Mouse (Mus musculus): ENCODE data around the gene Hist1h2bn.
A peak's percentile ranks its signal among the peaks of the same experiment; 100 is the strongest.

DNA sequence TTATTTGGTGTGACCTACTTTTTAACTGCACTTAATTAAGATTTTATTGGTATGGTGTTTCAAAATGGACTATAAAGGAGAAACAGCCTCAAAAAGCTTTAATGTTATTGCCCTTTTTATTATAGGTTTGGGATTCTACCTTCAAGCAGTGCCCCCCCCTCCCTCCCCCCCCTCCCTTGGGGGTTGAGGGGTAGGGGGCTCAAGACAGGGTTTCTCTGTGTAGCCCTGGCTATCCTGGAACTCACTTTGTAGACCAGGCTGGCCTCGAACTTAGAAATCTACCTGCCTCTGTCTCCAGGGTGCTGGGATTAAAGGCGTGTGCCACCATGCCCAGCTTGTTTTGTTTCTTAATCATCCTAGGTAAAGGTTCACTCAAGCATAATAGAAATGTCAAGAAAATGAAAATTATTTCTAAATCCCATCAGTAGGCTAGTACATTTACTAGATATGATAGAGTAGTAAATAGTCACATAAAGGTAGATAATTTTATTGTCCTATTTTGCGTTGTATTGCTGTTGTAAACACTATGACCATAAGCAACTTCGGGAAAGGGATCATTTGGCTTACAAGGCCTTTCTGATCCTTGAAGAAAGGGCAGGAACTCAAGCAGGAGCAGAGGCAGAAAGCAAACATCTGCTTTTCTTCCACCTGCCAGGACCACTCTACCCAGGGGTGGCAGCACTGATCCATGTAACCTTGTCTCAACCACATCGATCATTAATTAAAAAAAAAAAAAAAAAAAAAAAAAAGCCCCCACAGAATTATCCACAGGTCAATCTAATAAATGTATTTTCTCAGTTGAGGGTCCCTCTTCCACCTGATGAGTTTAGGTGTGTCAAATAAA, 30.7 kb upstream of the Hist1h2bn start:
- TF ChIP-seq CTCF (IDR thresholded peaks at IDR 0.05; ENCODE audit: low read depth), result peak; percentile 32
- TF ChIP-seq EP300 (optimal IDR thresholded peaks at IDR 0.05), result no peak
